Mouse (Mus musculus) kidney, adult 11 months (tissue): Measurements from ENCODE around the gene Galc.

ENCODE experiments used
- DNase-seq: peaks from one replicate; pipeline ENCODE4 v3.0.0; 2022

Galc gene

DNA sequence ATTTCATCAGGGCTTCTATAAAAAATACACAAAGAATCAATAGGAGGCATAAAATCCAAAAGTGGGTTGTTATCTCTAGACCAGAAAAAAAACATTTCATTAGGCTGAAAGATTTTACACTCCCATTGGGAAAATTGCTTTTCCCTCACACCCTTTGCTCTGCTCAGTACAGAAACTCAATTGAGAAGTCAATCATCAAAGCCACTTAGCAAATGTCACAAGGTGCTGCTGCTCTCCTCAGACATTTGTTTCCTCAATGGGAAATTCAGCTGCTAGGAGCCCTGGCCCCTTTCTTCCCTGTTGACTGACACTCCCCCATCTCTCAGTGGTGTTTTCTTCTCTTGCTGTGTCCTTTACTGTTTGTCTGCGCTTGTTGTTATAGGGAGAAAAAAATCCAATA lies 79.8 kb downstream of the Galc start:
- no peak for DNase-seq

- DNase-seq, result no peak
These were observed 82.6 kb downstream of the Galc start for GRCm38 (mm10) chr12:98176632-98177031.

- DNase-seq, result no peak
These were observed 97.4 kb downstream of the Galc start for GRCm38 (mm10) chr12:98161901-98162300.

- DNase-seq, result no peak
These were observed 98.4 kb downstream of the Galc start for GRCm38 (mm10) chr12:98160867-98161266.
